Mouse (Mus musculus): Measurements from ENCODE around the gene Gtf3c1. TPM values are rescaled to one million over a fixed set of nuclear protein-coding genes. Genes with fewer than 3 reads are reported as not detected.
A peak's percentile ranks its signal among the peaks of the same experiment; 100 is the strongest.
"Not testable (repeated sequence)": the region's sequence is repeated elsewhere in the genome, so short reads cannot be mapped to it uniquely, and the experiment has no call there.

The Gtf3c1 gene
- polyA plus RNA-seq, 1 experiment from 2014 or later: 20.2 TPM

DNA sequence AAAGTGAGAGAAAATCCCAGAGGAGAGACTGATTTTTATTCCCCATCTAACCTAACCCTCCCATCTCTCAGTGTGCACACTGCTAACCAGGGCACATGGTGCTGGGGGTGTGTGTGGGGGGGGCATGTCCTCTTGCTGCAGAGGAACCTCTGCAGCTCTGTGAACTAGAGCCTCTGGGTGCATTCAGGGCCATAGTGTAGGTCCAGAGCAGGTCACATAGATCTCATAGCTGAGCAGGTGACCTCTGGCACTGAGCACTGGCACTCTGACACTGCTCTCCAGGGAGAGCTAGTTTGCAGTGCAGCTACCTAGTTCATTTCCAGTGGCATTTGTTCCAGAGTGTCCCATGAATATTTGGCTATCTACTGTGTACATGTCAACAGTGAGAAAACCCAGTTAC lies 24.1 kb upstream of the Gtf3c1 start:
- Histone ChIP-seq H3K9ac (no peak overlapping the region), H3K27ac (no peak overlapping the region), H3K36me3 (no peaks in the 10 kb centered on the region), H3K4me2 (no peak overlapping the region), H3K9me3 (no peaks in the 10 kb centered on the region), H3K27me3 (replicated peaks) (no peaks in the 10 kb centered on the region), H3K4me3 (replicated peaks) (no peak overlapping the region), H3K4me1 (no peaks in the 10 kb centered on the region)
- ATAC-seq (ENCODE audit: insufficient read depth, low FRiP score, low read depth): no peak

DNA sequence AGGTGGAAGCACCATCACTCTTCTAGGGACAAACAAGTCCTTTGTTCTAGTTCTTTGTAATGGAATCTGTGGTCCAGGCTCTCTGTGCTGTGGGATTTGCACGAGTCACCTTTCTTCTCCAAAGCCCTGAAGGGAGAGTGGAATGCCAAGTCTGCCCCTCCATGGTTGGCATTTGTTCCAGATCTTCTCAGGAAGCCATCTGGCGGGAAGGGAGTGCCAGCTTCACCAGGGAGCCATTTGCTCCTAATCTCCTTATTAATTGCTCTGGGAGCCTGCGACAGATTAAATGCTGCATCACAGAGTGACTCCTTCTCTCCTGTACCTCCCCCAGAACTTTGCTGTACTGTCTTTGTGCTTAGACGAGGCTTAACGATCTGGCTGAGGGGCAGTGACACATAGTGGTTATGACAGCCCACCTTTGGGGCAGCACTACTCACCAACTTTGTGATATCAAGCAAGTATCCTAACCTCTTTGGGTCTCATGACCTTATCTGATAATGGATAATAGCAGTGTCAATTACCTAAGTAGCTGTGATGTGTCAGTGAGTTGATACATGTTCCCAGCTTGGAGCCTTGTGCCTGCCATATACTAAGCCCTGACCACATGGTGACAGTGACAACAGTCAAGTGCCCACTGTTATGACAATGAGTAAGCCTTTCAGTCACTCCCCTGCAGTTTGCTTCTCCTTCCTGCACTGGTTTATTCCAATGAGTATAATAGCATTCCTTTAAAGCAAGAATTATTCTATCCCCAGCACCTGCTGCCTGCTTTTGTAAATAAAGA lies 15.8 kb upstream of the Gtf3c1 start:
- Histone ChIP-seq H3K4me2 (no peak overlapping the region), H3K27ac (no peak overlapping the region), H3K4me1 (no peaks in the 10 kb centered on the region), H3K9ac (no peak overlapping the region), H3K9me3 (no peaks in the 10 kb centered on the region), H3K4me3 (replicated peaks) (no peak overlapping the region), H3K36me3 (no peaks in the 10 kb centered on the region), H3K27me3 (replicated peaks) (no peaks in the 10 kb centered on the region)
- no peak for ATAC-seq (ENCODE audit: insufficient read depth, low FRiP score, low read depth)
- 47% methylated on average over 5 of the region's 5 CpGs for WGBS

DNA sequence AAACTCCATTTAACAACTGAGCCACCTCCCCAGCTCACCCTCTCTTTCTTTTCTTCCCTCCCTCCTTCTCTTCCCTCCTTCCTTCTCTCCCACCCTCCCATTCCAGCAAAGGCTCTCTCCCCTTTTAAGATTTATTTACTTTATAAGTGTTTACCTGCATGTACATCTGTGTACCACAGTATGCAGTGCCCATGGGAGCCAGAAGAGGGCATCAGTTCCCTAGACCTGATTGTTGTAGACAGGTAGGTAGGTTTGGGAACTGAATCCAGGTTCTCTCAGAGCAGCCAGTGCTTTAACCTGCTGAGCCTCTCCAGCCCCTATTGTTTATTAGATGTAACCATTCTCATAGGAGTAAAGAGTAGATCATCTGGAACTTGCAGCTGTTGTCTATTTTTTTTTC lies 14.5 kb upstream of the Gtf3c1 start:
- Histone ChIP-seq H3K4me3 (replicated peaks) (no peak overlapping the region), H3K9ac (no peak overlapping the region), H3K27me3 (replicated peaks) (no peaks in the 10 kb centered on the region), H3K9me3 (no peaks in the 10 kb centered on the region), H3K27ac (no peak overlapping the region), H3K4me2 (no peak overlapping the region), H3K36me3 (no peaks in the 10 kb centered on the region), H3K4me1 (no peaks in the 10 kb centered on the region)
- no peak for ATAC-seq (ENCODE audit: insufficient read depth, low FRiP score, low read depth)

DNA sequence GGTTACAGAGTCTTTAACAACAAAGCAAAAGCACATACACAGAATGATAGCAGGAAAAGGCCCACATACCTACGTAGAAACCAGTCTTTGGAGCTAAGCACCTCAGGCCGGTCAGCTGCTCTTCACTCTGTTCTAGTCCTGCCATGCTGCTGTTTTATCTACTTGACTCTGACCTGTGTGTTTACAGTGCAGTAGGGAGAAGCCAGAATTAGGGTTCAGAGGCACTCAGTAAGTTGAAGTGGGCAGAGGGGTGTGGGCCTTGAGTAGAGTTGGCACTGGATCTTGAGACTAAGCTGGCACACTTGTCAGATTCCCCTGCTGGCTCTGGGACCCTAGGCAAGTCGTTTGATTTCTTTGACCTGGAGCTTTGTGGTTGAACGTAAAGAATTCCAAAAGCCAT lies 13.5 kb upstream of the Gtf3c1 start:
- 80% methylated on average over 4 of the region's 4 CpGs for WGBS
- Histone ChIP-seq H3K4me2 (no peak overlapping the region), H3K4me3 (replicated peaks) (no peak overlapping the region), H3K9me3 (no peaks in the 10 kb centered on the region), H3K4me1 (peaks cover 7% of the 10 kb centered on the region; the same call in 1 of the 2 replicates), H3K27ac (no peak overlapping the region), H3K27me3 (replicated peaks) (no peaks in the 10 kb centered on the region), H3K36me3 (no peaks in the 10 kb centered on the region), H3K9ac (no peak overlapping the region)
- no peak for ATAC-seq (ENCODE audit: insufficient read depth, low FRiP score, low read depth)

DNA sequence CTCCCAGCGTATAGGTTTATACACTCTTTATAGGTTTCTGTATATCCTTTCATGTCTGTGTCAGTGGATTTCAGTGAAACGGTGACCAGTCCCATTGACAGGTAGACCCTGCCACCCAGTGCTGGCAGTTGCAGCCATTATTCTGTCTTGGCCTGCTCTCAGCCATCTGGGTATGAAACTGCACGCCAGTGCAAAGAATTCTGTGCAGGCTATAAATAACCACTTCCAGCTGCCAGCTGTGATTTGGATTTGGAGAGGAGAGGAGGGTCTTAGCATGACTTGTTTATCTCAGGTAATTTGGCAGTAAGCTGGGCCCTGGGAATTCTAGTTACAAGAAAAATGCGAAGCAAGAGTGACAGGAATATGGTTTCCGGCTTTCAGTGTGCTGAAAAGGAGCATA lies 12.8 kb upstream of the Gtf3c1 start:
- no peak overlapping the region for H3K27ac ChIP-seq
- no peaks in the 10 kb centered on the region for H3K36me3 ChIP-seq
- H3K9me3 ChIP-seq: no peaks in the 10 kb centered on the region
- WGBS: 56% methylated on average over 5 of the region's 5 CpGs
- no peak for ATAC-seq (ENCODE audit: insufficient read depth, low FRiP score, low read depth)
- no peaks in the 10 kb centered on the region for H3K27me3 ChIP-seq (replicated peaks)
- no peak overlapping the region for H3K4me3 ChIP-seq (replicated peaks)
- H3K4me1 ChIP-seq: peaks cover 7% of the 10 kb centered on the region; the same call in 1 of the 2 replicates
- H3K9ac ChIP-seq: no peak overlapping the region
- H3K4me2 ChIP-seq: no peak overlapping the region

DNA sequence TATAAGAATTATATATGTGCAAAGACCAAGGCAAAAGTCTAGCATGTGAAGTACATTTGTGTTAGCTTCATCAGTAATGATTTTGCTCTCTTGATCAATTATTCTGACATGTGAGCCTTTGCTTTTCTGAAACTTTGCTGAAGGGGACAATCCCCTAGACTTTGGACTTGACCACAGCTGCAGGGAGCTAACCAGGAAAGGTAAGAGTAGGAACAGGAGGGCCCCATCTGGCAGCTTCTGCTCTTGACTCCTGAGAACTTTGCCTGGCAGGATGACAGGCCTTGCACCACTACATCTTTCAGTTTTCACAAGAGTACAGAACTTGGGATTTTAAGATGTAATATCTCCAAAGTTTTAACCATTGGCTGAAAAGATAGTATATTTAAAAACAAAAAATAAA lies 10.0 kb upstream of the Gtf3c1 start:
- Histone ChIP-seq H3K27ac (no peak overlapping the region), H3K4me1 (peaks cover 7% of the 10 kb centered on the region; the same call in 1 of the 2 replicates)

DNA sequence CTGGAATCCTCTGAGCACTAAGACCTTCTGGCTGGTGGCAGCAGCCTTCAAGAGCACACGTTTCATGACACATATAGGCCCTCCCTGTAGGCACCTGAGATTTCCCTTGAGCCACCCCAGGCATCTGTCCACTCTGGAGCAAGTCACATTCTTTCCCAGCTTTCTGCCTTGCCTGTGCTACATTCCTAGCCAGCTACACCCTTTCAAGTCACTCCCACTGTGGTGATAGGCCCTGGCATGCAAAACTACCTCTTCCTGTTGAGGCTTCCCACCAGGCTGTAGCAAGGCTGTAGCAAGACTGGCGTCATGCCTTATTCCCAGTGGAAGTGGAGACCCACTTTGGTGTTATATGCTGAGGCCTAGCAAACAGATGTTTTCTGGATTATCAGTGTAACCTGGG lies 9.1 kb upstream of the Gtf3c1 start:
- no peak for ATAC-seq (ENCODE audit: insufficient read depth, low FRiP score, low read depth)
- Histone ChIP-seq H3K4me1 (peaks cover 7% of the 10 kb centered on the region; the same call in 1 of the 2 replicates), H3K4me2 (no peak overlapping the region), H3K36me3 (no peaks in the 10 kb centered on the region), H3K9me3 (no peaks in the 10 kb centered on the region), H3K27me3 (replicated peaks) (no peaks in the 10 kb centered on the region), H3K4me3 (replicated peaks) (no peak overlapping the region), H3K9ac (no peak overlapping the region), H3K27ac (peak overlapping the region; percentile 44)
- WGBS: 57% methylated on average over 2 of the region's 2 CpGs

More for the DNA sequence above, 10.0 kb upstream of the Gtf3c1 start:
- ATAC-seq (ENCODE audit: insufficient read depth, low FRiP score, low read depth): no peak
- no peak overlapping the region for H3K4me3 ChIP-seq (replicated peaks)
- no peaks in the 10 kb centered on the region for H3K9me3 ChIP-seq
- no peak overlapping the region for H3K9ac ChIP-seq
- no peak overlapping the region for H3K4me2 ChIP-seq
- H3K36me3 ChIP-seq: no peaks in the 10 kb centered on the region
- H3K27me3 ChIP-seq (replicated peaks): no peaks in the 10 kb centered on the region

DNA sequence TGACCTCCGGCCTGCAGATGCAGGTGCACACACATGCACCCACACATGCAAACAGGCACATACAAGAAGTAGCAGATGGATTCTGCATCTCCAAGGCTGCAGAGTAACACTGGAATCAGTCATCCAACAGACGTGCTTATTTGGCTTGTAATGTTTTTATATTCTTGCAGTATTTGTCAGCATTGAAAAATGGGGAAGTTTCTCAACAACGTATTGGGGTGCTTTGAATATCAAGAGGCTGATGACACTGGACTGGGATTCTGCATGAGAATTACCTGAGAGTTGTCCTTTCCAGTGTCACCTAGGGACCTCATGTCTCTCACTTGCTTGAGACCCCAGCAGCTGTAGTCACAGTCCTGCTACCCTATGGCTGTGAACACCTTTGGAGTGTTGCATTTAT lies 7.2 kb upstream of the Gtf3c1 start:
- no peak overlapping the region for H3K4me2 ChIP-seq
- WGBS: 79% methylated on average over 3 of the region's 3 CpGs
- no peak overlapping the region for H3K9ac ChIP-seq
- no peak overlapping the region for H3K27ac ChIP-seq
- H3K27me3 ChIP-seq (replicated peaks): no peaks in the 10 kb centered on the region
- no peaks in the 10 kb centered on the region for H3K9me3 ChIP-seq
- H3K4me1 ChIP-seq: peaks cover 7% of the 10 kb centered on the region; the same call in 1 of the 2 replicates
- H3K4me3 ChIP-seq (replicated peaks): no peak overlapping the region
- ATAC-seq (ENCODE audit: insufficient read depth, low FRiP score, low read depth): no peak
- H3K36me3 ChIP-seq: no peaks in the 10 kb centered on the region

DNA sequence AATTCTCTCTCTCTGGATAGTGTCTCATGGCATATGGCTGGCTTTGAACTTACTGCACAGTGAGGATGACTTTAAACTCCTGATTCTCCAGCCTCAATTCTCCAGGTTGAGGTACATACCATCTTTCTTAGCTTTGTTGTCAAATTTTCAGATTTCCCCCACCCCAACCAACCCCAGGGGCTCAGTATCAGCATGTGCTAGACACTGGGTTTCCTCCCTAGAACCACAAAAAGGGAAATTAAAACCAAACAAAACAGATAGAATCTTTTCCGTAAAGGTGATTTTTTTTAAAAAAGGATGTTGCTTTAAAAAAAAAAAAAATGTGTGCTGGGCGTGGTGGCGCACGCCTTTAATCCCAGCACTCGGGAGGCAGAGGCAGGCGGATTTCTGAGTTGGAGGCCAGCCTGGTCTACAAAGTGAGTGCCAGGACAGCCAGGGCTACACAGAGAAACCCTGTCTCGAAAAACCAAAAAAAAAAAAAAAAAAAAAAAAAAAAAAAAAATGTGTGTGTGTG lies 6.0 kb upstream of the Gtf3c1 start:
- H3K4me1 ChIP-seq: peaks cover 12% of the 10 kb centered on the region
- not testable (repeated sequence) for H3K9me3 ChIP-seq; ATAC-seq (ENCODE audit: insufficient read depth, low FRiP score, low read depth); H3K9ac ChIP-seq; H3K4me2 ChIP-seq; H3K36me3 ChIP-seq; H3K4me3 ChIP-seq (replicated peaks); H3K27ac ChIP-seq; H3K27me3 ChIP-seq (replicated peaks)
- 92% methylated on average over 7 of the region's 7 CpGs for WGBS

DNA sequence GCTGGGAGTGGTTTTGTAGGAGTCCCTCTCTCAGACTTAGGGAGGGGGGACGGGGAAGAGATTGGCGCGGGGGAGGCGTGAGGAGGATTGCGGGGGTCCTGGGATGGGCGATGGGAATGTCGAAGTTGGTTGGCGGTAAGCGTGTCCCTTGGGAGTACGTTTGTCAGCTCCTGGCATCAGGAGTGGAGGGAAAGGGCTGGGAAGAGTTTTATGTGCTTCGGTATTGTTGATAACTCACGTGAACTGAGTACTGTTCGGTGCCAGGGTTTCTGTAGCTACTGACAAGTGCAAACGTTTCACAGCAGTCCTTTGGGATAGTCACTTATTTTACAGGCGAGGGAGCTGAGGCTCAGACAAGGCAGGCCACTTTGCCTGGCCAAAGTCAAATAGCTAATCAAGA lies 520 bp upstream of the Gtf3c1 start:
- Histone ChIP-seq H3K9me3 (no peaks in the 10 kb centered on the region), H3K4me2 (peak overlapping the region; percentile 79), H3K36me3 (peaks cover 15% of the 10 kb centered on the region), H3K4me3 (replicated peaks) (peak overlapping the region; percentile 90), H3K9ac (peak overlapping the region; percentile 67; the same call in 1 of the 2 replicates), H3K4me1 (peaks cover 29% of the 10 kb centered on the region), H3K27ac (no peak overlapping the region), H3K27me3 (replicated peaks) (no peaks in the 10 kb centered on the region)
- no peak for ATAC-seq (ENCODE audit: insufficient read depth, low FRiP score, low read depth)
- under 1% methylated on average over 15 of the region's 15 CpGs for whole genome bisulfite sequencing

DNA sequence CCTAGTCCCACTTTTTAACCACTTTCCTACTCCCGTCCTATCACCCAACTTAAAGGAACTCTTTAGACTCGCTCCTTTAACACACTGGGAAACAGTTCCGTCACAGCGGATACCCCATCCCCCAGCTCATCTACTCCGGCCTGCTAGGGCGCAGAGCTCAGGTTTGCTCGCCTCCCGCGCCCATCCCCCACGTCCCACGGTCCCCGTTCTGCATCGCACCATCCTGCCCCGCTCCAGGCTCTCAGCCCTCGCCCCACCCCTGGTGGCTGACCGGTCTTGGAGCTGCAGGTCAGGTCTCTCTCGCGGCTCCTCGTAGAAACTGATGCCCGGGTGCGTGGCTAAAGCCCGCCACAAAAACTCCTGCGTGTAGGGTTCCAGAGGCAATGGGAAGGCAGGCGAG lies 394 bp downstream of the Gtf3c1 start:
- ATAC-seq (ENCODE audit: insufficient read depth, low FRiP score, low read depth): peak; percentile 78
- peak overlapping the region; percentile 67 for H3K9ac ChIP-seq
- H3K27me3 ChIP-seq (replicated peaks): no peaks in the 10 kb centered on the region
- H3K4me2 ChIP-seq: peak overlapping the region; percentile 79
- WGBS: 0% methylated on average over 24 of the region's 24 CpGs
- H3K4me1 ChIP-seq: peaks cover 29% of the 10 kb centered on the region
- peak overlapping the region; percentile 90 for H3K4me3 ChIP-seq (replicated peaks)
- peaks cover 24% of the 10 kb centered on the region for H3K36me3 ChIP-seq
- no peaks in the 10 kb centered on the region for H3K9me3 ChIP-seq
- H3K27ac ChIP-seq: peak overlapping the region; percentile 89

DNA sequence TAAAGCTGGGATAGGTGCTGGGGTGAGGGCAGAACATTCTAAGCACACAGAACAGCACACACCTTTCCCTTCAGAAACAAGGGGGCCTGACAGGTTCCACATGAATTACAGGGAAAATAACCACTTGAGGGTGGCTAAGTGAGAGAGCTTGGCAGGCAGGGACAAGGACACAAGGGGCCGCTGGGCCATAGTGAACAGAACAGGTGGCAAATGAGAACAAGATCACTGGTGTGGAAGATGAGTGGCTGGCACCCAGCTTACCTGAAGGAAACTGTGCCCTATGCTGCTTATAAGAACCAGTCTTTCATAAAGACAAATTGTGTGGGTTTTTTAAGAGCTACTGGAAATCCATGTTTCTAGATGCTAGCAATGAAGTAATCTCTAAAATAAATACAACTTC lies 4.8 kb downstream of the Gtf3c1 start:
- no peak for ATAC-seq (ENCODE audit: insufficient read depth, low FRiP score, low read depth)
- Histone ChIP-seq H3K9ac (no peak overlapping the region), H3K4me1 (peaks cover 20% of the 10 kb centered on the region), H3K27ac (no peak overlapping the region), H3K36me3 (peaks cover 66% of the 10 kb centered on the region), H3K4me3 (replicated peaks) (no peak overlapping the region), H3K9me3 (no peaks in the 10 kb centered on the region), H3K4me2 (no peak overlapping the region), H3K27me3 (replicated peaks) (no peaks in the 10 kb centered on the region)
- 92% methylated on average over 1 of the region's 1 CpGs for WGBS

Measured in stomach, embryonic 15.5 days (tissue).